Mouse (Mus musculus) skeletal muscle tissue, adult 2 months (tissue): ENCODE results near the gene Tle1.

Experiments
- DNase-seq: peaks from one replicate; pipeline ENCODE4 v3.0.0-alpha.2; 2012; ENCODE audit warnings: low read depth, low spot score

Tle1 gene

GRCm38 (mm10) chr4:72200559-72201409 is at the start of gene Tle1:
Gene Tle1 (minus strand): TSS chr4:72200919.
- DNase-seq, result peak; percentile 99

GRCm38 (mm10) chr4:72233584-72234219 is 33.0 kb upstream of the Tle1 start:
- no peak for DNase-seq

DNA sequence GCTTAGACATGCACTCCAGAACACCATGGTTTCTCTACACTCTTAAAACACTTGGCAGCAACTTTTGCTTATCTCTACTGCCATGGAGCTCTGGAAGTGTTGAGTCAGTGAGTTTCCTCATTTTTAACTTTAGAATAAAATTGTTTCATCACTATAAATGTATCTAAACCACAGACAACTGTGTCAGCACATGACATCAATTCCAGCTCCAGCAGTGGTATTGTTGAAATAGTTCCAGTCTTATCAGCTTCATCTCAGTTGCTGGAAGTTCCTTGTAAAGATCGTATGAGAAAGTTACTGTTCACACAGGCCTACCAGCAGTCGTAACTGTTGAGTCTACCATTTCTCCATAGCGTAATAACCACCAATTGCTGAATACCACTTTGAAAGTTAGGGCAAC is 31.5 kb upstream of the Tle1 start:
- no peak for DNase-seq

- no peak for DNase-seq
Observed at GRCm38 (mm10) chr4:72230832-72231231, 30.1 kb upstream of the Tle1 start.

DNA sequence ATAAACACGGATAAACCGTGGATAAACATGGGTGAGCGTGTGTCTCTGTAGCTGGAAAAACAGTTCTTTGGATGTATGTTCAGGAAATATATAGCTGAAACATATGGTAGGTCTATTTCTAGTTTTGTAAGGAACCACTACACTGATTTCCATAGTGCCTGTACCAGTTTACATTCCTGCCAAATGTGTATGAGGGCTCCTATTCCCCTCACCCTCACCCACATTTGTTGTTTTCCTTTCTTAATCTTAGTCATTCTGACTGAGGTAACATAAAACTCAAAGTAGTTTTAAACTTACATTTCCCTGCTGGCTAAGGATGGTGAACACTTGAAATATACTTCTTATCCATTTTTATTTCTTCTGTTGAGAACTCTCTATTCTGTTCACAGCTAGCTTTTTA is 20.9 kb upstream of the Tle1 start:
- DNase-seq, result no peak

DNA sequence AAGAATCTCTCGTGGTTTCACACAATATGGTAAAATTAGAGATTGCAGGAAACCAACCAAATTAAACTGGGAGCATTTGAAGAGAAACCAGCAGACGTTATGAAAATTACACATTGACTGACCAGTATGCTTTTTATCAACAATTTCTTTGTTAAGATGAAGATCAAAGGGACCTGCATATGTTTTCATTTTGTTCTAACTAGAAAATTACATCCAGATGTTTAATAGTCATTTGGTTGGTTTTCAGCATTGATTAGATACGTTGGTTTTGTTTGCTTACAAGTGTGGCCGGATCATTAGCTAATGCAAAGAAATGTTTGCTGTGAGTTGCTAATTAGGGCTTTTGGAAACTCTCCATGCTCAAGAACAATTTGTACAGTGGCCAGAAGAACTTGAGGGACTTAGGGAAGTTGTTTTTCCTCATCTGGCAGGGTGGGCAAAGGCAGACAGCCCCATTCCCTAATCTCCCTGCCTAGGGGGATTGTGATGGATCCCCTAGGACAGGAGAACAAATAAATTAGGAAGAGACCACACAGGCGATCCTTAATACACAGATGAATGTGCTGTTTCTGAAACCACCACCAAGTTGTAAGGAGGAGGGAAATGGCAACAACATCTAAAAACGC is 3.8 kb upstream of the Tle1 start:
- no peak for DNase-seq

DNA sequence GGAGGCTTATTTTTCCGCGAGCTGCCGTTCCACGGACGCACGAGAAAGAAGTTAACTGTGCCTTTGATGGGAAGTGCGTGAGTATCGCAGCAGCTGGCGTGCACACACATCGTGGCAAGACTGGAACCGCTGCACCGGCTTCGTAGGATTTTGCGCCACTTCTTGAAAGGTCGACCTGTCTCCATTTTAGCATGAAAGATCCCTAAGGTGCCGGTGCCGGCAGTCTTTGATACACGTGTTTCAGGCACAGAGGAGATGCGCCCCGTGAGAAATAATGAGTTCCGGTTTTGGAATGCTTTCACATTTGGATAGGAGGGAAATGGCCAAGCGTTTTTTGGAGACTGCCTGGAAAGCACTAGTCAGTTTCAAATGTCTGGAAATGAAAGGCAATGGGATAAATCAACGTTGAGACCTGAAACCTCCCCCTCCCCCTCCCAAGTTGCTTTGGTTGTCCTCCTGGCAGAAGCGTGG is 837 bp upstream of the Tle1 start:
- no peak for DNase-seq

DNA sequence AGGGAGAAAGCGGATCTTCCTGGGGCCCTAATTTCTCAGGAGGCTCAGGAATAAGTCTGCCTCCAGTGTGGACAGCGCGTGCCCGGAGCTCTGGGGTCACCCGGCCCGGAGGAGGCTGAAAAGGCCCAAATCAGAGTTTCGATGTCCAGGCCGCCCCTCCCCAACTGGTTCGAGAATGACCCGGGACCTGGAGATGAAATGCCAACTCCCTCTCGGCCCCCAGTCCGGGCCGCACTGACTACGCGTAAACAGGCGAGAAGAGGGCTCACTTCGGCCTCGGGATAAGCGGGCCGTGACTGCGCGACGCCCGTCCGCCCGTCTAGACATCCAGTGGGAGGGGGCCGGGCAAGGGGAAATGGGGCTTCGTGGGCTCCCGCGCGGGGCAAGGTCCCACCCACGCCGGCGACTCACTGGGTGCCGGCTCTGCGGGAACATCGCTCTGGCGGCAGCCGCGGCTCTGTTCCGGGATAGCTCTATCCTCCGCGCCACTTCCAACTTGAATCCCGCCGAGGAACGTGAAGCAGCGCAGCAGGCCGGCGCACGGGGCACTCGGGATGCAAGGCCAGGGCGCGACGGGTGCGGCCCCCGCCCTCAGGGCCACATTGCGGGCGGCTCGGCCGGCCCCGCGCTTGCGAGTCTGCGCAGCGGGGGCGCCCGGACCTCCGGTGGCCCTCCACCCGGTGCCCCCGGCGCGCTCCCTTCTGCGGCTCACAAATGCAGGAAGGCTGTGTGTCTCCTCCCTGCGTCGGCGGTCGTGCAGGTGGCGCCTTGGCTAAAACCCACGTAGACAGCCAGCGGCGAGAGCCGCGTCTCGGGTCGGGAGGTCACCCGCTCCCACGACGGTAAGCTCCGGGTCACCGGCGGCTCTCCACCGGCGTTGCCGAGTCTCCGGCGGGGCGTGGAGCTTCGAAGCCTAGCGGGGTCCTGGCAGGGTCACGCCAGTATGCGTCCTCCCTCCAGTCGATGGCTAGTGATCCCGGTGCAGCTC is 854 bp downstream of the Tle1 start:
- DNase-seq, result no peak

GRCm38 (mm10) chr4:72198877-72199411 is 1.8 kb downstream of the Tle1 start:
- peak; percentile 65 for DNase-seq

DNA sequence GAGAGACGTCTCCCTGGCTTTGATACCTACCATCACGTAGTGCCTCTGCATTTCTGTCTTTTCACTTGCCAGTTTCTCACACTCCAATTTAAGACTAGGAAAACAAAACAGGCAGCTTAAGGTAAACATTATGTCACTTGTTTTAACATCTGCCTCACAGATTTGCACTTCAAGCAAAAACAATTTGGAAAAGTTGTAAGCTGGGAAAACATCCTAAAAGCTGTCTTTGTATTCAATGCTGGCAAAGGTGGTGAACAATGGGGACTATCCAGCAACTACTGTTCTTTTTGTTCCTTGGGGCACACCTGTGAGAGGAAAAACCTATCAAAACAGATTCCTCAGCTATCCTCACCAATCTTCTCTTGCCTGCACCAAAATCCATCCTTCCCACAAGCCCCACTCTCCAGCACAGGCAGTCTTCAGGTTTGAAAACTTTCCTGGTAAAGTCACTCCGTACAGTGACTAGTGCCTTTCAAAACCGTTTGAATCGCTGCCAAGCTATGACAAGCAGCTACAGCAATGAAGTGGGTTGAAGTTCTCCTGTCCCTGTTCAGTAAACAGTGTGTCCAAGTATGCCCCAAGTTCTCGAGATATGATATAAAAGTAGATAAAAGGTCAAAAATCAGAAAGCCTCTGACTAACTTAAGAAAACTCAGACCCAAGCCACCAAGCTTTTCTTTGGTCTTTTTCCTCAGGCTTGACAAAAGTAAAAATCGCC is 2.7 kb downstream of the Tle1 start:
- DNase-seq, result peak; percentile 44

- DNase-seq, result no peak
Observed at GRCm38 (mm10) chr4:72195116-72195835, 5.4 kb downstream of the Tle1 start.

- DNase-seq, result no peak
Observed at GRCm38 (mm10) chr4:72193276-72193675, 7.4 kb downstream of the Tle1 start.

DNA sequence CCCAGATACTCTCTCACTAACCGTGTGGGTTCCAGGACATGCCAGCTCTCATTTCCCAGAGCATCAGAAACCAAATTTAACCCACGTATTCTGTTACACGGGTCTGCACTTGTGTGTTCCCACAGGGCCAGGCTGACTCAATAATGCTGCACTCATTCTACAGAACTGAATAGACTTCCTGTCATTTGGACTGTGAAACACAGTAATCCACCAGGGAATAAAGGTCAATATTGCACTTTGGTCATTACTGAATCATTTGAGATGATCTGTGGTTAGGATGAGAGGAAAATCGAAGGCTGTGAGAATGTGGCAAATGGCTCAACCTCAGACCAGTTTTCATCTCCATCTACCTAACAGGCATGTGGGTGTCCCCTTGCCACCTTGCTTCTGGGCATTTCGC is 16.2 kb downstream of the Tle1 start:
- no peak for DNase-seq

DNA sequence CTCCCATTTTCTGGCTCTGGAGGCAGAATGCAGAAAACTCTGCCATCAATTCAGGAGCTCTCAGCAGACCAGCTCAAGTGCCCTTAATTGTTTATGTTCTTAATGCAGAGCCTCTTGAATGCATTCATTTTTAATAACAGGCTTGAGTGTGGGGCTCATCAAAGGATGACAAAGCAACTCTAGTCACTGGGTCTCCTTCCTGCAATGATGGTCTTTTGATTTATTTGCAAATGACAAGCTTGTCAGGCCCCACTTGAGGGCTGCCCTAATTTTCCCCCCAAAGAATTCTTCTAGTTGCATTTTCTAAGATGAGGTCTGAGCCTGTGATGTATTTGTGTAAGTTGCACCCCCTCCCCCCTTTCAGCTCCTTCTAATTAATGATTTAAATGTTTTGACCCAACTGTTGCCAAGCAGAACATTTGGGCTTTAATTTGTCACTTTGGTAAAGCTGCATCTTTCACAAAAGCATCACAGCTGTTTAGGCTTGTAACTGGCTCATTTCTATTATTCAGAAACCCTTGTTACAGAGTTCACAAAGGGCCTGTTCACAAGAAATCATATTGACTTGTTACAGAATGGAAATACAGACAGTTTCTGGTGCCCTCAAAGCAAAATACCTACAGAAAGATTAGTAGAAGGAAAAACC is 18.3 kb downstream of the Tle1 start:
- DNase-seq, result no peak

- DNase-seq, result no peak
Observed at GRCm38 (mm10) chr4:72175943-72176342, 24.8 kb downstream of the Tle1 start.

DNA sequence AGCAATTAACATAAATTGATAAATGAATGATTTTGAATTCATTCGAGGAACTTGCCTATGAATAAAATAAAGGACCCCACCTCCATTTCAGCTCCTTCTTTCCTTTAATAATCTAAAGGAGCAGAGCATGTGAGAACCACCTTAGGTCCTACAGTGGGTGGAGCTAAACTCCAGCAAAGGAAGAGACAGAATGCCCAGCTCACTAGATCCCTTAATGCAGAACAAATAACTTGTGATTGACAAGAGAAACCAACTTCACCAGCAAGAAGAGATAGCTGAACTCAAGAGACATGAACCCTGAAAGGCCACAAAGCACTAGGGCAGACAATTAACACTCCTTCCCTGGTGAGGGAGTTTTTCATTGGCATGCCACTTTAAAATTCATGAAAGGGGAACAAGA is 32.5 kb downstream of the Tle1 start:
- DNase-seq, result no peak

DNA sequence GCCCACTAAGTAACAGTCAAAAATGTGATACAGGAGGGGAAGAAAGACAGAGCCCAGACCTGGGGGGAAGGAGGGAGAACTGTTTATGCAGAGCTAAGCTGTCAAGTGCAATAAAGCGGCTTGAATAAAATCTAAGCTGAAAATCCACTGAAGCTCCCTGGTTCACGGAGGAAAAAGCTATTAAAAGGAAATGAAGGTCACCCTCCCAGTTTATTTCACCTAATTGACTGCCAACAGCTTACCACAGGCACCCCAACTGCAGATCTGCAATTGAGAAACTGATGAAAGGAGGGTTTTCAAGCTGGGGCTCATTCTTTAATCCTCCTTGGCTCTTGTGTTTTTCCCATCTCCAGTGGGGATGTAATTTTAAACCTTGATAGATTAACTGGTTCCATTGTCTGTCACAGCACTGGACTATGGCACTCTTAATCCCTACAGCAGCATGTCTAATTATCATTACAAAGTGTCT is 32.9 kb downstream of the Tle1 start:
- no peak for DNase-seq

DNA sequence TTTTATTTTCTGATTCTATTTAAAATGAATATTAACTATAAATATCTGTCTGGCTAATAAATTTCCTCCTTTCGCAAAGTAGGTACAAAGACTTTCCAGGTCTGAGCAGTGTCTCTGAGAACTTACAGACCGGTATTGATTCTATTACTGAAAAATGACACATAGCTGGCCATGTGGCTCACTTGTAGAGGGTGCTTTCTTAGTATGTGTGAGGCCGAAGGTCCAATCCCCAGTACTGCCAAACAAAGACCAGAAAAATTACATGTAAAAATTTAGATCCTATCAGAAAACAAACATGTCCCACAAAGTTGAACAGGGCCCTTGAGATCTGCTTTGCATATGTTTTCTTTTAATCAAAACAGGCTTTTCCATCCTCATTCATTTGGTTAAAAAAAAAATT is 33.5 kb downstream of the Tle1 start:
- DNase-seq, result no peak

DNA sequence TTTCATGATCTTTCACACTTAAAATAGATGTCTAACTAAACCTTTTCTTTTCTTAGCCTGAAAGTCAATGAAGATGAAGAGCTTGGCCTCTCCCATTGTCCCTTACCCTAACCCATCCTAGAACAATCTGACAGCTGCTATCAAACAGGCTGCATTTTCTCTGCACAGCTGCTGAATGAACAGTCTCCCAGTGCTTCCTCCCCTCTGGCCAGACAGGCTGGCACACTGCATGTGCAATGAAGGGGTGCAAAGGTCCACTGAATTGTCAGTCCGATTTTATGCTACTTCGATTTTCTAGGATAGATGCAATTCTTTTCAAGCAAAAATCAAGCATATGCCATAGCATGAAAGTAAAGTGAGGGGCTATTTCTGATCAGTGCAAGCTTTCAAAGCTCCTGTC is 34.2 kb downstream of the Tle1 start:
- no peak for DNase-seq
